Mouse (Mus musculus) neural tube, embryonic 15.5 days (tissue): ENCODE measurements around the gene Slc39a3. TPM values are rescaled to one million over a fixed set of nuclear protein-coding genes. Genes with fewer than 3 reads are reported as not detected.
"Not testable (repeated sequence)": the region's sequence is repeated elsewhere in the genome, so short reads cannot be mapped to it uniquely, and the experiment has no call there.

Source experiments
- ATAC-seq: fragments of 200-750 bp; cut with Nextera tagmentation; 2 replicates; pipeline ENCODE4 v1.8.0; 2017; ENCODE audit warnings: mild to moderate bottlenecking, moderate TSS enrichment, moderate library complexity; ENCODE audit not compliant: low FRiP score
- H3K27ac ChIP-seq: fragments of 300-500 bp; sonication (generic); replicated peaks from 2 replicates; pipeline ENCODE4 v1.5.1; 2015; ENCODE audit warnings: mild to moderate bottlenecking, inconsistent platforms
- H3K27me3 ChIP-seq: fragments of 300-500 bp; sonication (generic); replicated peaks from 2 replicates; pipeline ENCODE4 v1.6.1; 2015; ENCODE audit warnings: inconsistent platforms
- H3K36me3 ChIP-seq: fragments of 300-500 bp; sonication (generic); 2 replicates; pipeline ENCODE4 v1.6.1; 2015; ENCODE audit warnings: inconsistent platforms
- H3K4me1 ChIP-seq: fragments of 300-500 bp; sonication (generic); 2 replicates; pipeline ENCODE4 v1.6.1; 2015; ENCODE audit warnings: inconsistent platforms
- H3K4me2 ChIP-seq: fragments of 300-500 bp; sonication (generic); 2 replicates; pipeline ENCODE4 v1.6.1; 2015; ENCODE audit warnings: inconsistent platforms, mild to moderate bottlenecking, moderate library complexity
- H3K4me3 ChIP-seq: fragments of 300-500 bp; sonication (generic); replicated peaks from 2 replicates; pipeline ENCODE4 v1.5.1; 2015; ENCODE audit warnings: mild to moderate bottlenecking, inconsistent platforms
- H3K9ac ChIP-seq: fragments of 300-500 bp; sonication (generic); replicated peaks from 2 replicates; pipeline ENCODE4 v1.6.1; 2015; ENCODE audit warnings: mild to moderate bottlenecking, inconsistent platforms
- H3K9me3 ChIP-seq: fragments of 300-500 bp; sonication (generic); replicated peaks from 2 replicates; pipeline ENCODE4 v1.6.1; 2016; ENCODE audit warnings: inconsistent platforms
- WGBS: fragments of 180-500 bp; shearing (Covaris S2); methylation state at CpG from one replicate; pipeline ENCODE4 v1.1.7; 2015; ENCODE audit warnings: mixed read lengths; 5-methylcytosine and 5-hydroxymethylcytosine counted together
- polyA plus RNA-seq: library from polyadenylated mRNA; unstranded; fragments of >200 nt; fragmentation: Nextera tagmentation; extraction: Ambion mirVana; gene quantifications from 2 replicates; pipeline ENCODE4 v1.2.1, GENCODE M21; 2015

The Slc39a3 gene
- polyA plus RNA-seq = 43.9 and 47.7 TPM in 2 replicates

DNA sequence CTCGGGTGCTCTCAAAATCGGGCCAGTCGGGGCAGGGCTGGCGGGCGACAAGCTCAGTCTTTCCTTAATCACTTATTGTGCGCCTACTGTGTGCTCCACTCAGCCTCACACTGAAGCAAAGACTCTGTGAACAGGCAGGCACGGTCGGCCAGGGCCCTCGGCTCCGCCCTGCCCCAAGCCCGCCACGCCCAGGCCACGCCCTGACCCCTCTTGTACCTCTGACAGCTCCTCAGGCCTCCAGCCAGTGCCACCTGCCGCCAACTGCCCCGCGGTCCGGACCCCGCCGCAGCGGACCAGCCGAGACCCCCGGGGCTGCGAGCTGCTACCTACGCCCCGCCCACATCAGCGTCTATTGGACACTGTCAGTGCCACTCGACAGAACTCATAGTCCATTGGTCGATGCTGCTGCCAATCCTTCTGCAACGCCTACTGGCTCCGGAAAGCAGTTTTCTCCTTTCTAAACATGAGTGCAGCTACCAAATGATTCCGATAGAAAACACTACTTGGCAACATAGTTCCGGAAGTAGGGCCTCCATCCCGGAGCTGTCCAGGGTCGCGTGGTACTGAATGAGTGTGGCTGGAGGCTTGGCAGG lies at the start of gene Slc39a3:
Gene Slc39a3 (minus strand): TSS at position 439 of the 593 bp plus-strand sequence.
- H3K4me2 ChIP-seq = peak within 1 kb of the TSS; percentile 72
- H3K9me3 ChIP-seq = no peaks in the 10 kb centered on the region
- peaks cover 15% of the 10 kb centered on the region for H3K36me3 ChIP-seq
- H3K9ac ChIP-seq = peak within 1 kb of the TSS; percentile 91
- peak within 1 kb of the TSS; percentile 96 for H3K4me3 ChIP-seq
- peak; percentile 99 for ATAC-seq
- WGBS = under 1% methylated on average over 32 of the region's 35 CpGs
- peak within 1 kb of the TSS; percentile 73 for H3K27ac ChIP-seq
- H3K4me1 ChIP-seq = peaks cover 37% of the 10 kb centered on the region
- no peaks in the 10 kb centered on the region for H3K27me3 ChIP-seq

DNA sequence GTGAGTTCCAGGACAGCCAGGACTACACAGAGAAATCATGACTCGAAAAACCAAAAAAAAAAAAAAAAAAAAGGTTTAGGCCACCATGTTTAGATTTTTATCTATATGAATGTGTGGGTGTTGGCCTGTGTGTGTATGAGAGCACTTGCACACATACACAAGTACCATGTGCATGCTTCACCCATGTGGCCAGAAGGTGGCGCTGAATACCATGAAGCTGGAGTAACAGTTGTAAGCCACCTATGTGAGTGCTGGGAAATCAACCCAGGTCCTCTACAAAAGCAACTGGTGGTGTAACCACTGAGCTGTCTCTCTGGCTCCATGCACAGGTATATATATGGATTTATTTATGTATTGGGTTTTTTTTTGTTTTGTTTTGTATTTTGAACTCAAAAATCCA lies 49.8 kb upstream of the Slc39a3 start:
- no peak overlapping the region for H3K27ac ChIP-seq
- peaks cover 11% of the 10 kb centered on the region for H3K36me3 ChIP-seq
- 48% methylated on average over 2 of the region's 2 CpGs for WGBS
- no peak for ATAC-seq
- peaks cover 6% of the 10 kb centered on the region for H3K4me1 ChIP-seq
- H3K9ac ChIP-seq = no peak overlapping the region
- H3K4me3 ChIP-seq = no peak overlapping the region
- no peak overlapping the region for H3K4me2 ChIP-seq
- H3K27me3 ChIP-seq = no peaks in the 10 kb centered on the region
- no peaks in the 10 kb centered on the region for H3K9me3 ChIP-seq

DNA sequence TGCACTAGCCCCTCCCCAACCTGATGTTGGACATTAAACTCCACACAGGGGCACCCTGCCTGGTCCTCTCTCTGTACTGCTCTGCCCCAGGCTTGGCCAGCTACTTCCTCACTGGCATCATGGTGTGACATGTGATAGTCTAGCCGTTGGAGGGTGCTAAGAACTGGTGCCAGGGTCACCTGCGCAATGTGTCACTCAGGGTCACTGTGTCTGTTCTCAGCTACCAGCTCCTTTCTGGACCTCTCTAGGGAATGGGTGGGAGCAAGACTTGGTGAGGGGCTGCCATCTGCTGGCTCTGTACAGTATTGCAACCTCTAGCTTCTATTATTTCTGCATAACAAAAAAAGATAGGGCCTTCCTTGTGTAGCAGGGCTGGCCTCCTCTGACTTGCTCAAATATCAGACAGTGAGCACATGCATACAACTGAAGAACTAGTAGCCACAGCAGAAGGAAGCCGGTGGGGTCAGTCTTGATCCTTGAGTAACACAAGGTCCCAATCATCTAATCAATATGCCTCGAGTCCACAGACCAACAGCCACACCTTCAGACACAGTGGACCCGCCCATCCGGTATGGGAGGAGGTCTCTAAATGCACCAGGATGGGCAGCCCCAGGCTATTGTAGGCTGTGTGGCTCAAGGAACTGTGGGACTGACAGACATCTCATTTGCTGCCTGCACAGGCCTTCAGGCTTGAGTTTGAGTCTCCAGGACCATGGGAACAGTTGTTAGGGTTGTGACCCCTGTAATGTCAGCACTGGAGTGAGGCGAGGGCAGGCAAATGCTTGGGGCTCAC lies 45.1 kb upstream of the Slc39a3 start:
- Histone ChIP-seq H3K4me3 (no peak overlapping the region), H3K36me3 (peaks cover 58% of the 10 kb centered on the region), H3K4me2 (no peak overlapping the region), H3K9ac (no peak overlapping the region), H3K27me3 (no peaks in the 10 kb centered on the region), H3K4me1 (no peaks in the 10 kb centered on the region), H3K27ac (no peak overlapping the region), H3K9me3 (no peaks in the 10 kb centered on the region)
- ATAC-seq = peak; percentile 40
- WGBS = 85% methylated on average over 7 of the region's 7 CpGs

DNA sequence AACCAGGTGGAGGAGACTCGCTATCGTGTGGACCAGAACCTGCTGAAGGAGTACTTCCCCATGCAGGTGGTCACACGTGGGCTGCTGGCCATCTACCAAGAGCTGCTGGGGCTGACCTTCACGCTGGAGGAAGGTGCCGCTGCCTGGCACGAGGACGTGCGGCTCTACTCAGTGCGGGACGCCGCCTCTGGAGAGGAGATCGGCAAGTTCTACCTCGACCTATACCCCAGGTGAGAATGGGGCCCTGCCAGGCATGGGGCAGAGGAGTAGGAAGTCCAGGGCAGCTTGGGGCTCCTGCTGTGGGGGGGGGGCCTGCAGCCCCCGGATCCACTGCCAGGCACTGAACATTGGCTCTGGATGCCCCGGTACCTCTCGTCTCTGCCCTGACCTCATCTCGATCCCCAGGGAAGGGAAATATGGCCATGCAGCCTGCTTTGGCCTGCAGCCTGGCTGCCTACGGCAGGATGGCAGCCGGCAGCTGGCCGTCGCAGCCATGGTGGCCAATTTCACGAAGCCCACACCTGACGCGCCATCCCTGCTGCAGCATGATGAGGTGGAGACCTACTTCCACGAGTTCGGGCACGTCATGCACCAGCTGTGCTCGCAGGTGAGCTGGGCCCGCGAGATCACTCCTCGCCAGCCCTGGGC lies 42.9 kb upstream of the Slc39a3 start:
- no peaks in the 10 kb centered on the region for H3K27me3 ChIP-seq
- no peak overlapping the region for H3K9ac ChIP-seq
- no peaks in the 10 kb centered on the region for H3K4me1 ChIP-seq
- ATAC-seq = no peak
- H3K27ac ChIP-seq = no peak overlapping the region
- H3K36me3 ChIP-seq = peaks cover 65% of the 10 kb centered on the region
- WGBS = 94% methylated on average over 31 of the region's 31 CpGs
- no peak overlapping the region for H3K4me3 ChIP-seq
- H3K4me2 ChIP-seq = no peak overlapping the region
- no peaks in the 10 kb centered on the region for H3K9me3 ChIP-seq

DNA sequence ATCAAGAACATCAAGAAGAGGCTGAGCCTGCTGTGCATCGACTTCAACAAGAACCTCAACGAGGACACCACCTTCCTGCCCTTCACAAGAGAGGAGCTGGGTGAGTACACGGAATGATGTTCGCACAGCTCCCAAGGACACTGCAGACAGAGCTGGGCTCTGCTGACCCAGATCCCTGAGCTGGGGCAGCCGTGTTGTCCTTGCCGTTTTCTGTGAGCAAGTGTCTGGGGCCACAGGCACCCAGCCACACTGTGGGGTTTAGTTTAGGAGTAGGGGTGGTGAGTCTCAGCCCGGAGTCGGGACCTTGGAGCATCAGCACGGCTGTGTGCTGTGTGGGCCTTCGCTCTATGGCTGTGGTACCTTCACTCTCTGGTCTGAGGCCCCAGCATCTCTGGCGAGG lies 40.7 kb upstream of the Slc39a3 start:
- Histone ChIP-seq H3K4me2 (no peak overlapping the region), H3K9ac (no peak overlapping the region), H3K4me1 (no peaks in the 10 kb centered on the region), H3K27ac (no peak overlapping the region), H3K27me3 (no peaks in the 10 kb centered on the region), H3K4me3 (no peak overlapping the region), H3K36me3 (peaks cover 83% of the 10 kb centered on the region), H3K9me3 (no peaks in the 10 kb centered on the region)
- no peak for ATAC-seq
- 94% methylated on average over 11 of the region's 11 CpGs for WGBS

DNA sequence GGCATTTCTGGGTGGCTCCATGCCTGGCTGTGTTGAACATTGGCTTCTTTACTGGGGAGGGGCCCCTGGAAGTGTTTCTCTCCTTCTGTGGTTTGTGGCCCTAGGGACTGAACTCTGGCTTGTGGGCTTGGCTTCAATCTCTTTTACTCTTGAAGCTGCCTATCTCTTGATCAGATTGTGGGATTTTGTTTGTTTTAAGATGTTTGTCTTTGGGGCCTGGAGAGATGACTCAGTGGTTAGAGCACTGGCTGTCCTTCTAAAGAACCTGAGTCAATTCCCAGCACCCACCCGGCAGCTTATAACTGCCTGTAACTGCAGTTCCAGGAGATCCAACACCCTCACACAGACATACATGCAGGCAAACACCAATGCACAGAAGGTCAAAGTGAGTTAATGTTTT lies 39.1 kb upstream of the Slc39a3 start:
- Histone ChIP-seq H3K9ac (no peak overlapping the region), H3K27ac (no peak overlapping the region), H3K4me1 (peaks cover 10% of the 10 kb centered on the region), H3K27me3 (no peaks in the 10 kb centered on the region), H3K9me3 (no peaks in the 10 kb centered on the region), H3K4me2 (no peak overlapping the region), H3K4me3 (no peak overlapping the region), H3K36me3 (peaks cover 69% of the 10 kb centered on the region)
- WGBS = 100% methylated on average over 1 of the region's 1 CpGs
- no peak for ATAC-seq

DNA sequence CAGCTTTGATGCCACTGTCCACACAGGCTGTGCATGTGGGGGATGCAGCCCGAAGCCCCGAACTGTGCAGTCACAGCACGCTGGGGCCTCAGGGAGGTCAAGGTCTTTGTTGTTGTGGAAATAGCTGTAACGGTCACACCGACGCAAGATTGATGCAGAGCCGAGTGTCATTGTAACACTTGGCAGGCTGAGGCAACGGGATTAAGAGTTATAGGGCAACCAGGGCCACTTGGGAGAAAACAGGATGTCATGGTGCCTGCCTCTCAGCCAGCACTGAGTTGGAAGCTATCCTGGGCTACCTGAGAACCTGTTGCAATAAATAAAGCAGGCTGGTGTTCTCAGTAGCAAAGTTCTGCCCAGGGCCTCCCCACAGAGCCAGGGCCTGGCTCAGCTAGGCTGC lies 38.5 kb upstream of the Slc39a3 start:
- 52% methylated on average over 8 of the region's 8 CpGs for WGBS
- H3K4me1 ChIP-seq = peaks cover 16% of the 10 kb centered on the region
- no peak for ATAC-seq
- H3K9ac ChIP-seq = no peak overlapping the region
- H3K36me3 ChIP-seq = peaks cover 63% of the 10 kb centered on the region
- no peak overlapping the region for H3K27ac ChIP-seq
- no peak overlapping the region for H3K4me2 ChIP-seq
- H3K9me3 ChIP-seq = no peaks in the 10 kb centered on the region
- no peaks in the 10 kb centered on the region for H3K27me3 ChIP-seq
- no peak overlapping the region for H3K4me3 ChIP-seq

DNA sequence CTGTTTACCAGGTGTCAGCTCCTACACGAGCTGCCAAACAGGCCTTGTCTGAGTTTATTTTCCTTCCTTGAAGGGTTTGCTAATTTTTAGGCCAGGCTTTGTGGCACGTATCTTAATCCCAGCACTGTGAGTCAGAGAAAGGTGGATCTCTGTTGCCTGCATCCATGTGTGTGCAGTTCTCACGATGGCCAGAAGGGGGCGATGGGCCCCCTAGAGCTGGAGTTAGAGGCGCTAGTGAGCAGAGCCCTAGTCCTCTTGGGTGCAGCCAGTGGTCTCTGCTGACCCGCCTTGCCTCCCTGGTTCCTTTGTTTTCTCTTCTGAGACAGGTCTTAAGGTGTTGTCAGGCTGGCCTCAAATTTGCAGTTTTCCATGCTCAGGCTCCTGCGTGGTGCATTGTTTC lies 36.2 kb upstream of the Slc39a3 start:
- Histone ChIP-seq H3K4me3 (no peak overlapping the region), H3K4me1 (peaks cover 30% of the 10 kb centered on the region), H3K36me3 (peaks cover 40% of the 10 kb centered on the region), H3K27ac (no peak overlapping the region), H3K9ac (no peak overlapping the region), H3K4me2 (no peak overlapping the region), H3K27me3 (no peaks in the 10 kb centered on the region), H3K9me3 (no peaks in the 10 kb centered on the region)
- no peak for ATAC-seq
- 75% methylated on average over 7 of the region's 7 CpGs for whole genome bisulfite sequencing

DNA sequence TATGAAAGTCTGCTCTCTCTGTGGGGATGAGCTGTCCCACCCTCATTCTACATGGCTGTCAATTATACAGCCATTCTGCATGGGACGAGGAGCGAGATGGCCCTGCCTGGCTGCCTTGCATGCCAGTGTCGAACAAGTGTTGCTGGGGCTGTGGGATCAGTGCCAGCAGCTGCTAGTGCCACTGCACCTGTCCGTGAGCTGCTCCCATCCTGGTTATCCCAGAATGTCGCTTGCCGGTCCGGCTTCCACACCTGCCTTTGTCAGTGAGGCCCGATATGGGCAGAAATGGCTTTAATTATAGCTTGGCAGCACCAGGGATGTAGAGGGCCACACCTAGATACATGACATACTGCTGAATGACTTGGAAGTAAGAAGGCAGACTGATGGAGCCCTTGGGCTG lies 35.1 kb upstream of the Slc39a3 start:
- H3K27me3 ChIP-seq = no peaks in the 10 kb centered on the region
- peaks cover 29% of the 10 kb centered on the region for H3K36me3 ChIP-seq
- no peak overlapping the region for H3K4me3 ChIP-seq
- H3K4me2 ChIP-seq = no peak overlapping the region
- no peak overlapping the region for H3K27ac ChIP-seq
- H3K4me1 ChIP-seq = peaks cover 30% of the 10 kb centered on the region
- no peak for ATAC-seq
- H3K9ac ChIP-seq = no peak overlapping the region
- H3K9me3 ChIP-seq = no peaks in the 10 kb centered on the region
- 90% methylated on average over 8 of the region's 8 CpGs for WGBS

DNA sequence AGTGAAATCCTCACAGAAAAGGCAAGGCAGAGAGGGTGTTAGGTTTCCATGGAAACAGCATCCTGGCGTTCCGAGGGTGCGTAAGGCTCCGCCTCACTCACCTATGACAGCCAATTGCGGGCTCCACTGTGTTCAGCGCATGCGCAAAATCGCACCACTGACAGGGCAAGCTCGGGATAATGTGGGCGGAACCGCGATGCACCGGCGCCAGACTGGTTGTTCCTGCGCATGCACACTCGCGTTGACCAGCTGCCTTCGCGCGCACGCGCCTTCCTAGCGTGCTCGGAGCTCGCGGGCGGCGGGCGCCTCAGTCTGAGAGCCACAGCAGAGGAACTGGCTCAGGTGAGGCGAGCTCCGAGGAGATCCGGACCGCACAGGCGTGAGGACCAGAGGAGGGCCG lies 32.6 kb upstream of the Slc39a3 start, which contains the start of gene Thop1:
Gene Thop1 (plus strand): TSS at position 200 of the 400 bp plus-strand sequence.
- Histone ChIP-seq H3K4me3 (peak within 1 kb of the TSS; percentile 84), H3K9me3 (no peaks in the 10 kb centered on the region), H3K9ac (peak within 1 kb of the TSS; percentile 93), H3K4me2 (peak within 1 kb of the TSS; percentile 80), H3K27me3 (no peaks in the 10 kb centered on the region), H3K4me1 (peaks cover 30% of the 10 kb centered on the region), H3K27ac (peak within 1 kb of the TSS; percentile 79), H3K36me3 (peaks cover 19% of the 10 kb centered on the region)
- under 1% methylated on average over 35 of the region's 35 CpGs for WGBS
- peak; percentile 96 for ATAC-seq

DNA sequence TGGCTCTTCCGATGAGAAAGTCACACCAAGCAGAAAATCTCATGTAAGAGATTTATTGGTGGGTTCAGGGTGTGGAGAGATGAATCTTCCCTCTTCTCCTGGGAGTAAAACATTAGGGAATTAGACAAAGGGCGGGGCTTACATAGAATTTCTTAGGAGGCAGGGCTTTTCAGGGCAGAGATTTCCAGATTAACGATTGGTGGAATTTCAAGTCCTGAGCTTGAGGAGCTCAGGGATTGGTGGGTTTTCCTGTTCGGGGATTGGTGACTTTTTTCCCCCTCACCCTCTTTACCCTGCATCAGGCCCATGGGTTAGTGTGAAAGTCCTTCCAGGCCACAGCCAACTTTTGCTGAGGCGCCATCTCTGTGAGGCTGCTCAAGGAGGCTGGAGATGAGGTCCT lies 31.5 kb upstream of the Slc39a3 start:
- no peak overlapping the region for H3K4me3 ChIP-seq
- no peaks in the 10 kb centered on the region for H3K9me3 ChIP-seq
- H3K9ac ChIP-seq = no peak overlapping the region; the same call in 1 of the 2 replicates
- no peak overlapping the region for H3K4me2 ChIP-seq
- H3K27me3 ChIP-seq = no peaks in the 10 kb centered on the region
- H3K4me1 ChIP-seq = peaks cover 30% of the 10 kb centered on the region
- WGBS = 77% methylated on average over 5 of the region's 5 CpGs
- H3K36me3 ChIP-seq = peaks cover 8% of the 10 kb centered on the region
- no peak overlapping the region for H3K27ac ChIP-seq
- ATAC-seq = no peak

DNA sequence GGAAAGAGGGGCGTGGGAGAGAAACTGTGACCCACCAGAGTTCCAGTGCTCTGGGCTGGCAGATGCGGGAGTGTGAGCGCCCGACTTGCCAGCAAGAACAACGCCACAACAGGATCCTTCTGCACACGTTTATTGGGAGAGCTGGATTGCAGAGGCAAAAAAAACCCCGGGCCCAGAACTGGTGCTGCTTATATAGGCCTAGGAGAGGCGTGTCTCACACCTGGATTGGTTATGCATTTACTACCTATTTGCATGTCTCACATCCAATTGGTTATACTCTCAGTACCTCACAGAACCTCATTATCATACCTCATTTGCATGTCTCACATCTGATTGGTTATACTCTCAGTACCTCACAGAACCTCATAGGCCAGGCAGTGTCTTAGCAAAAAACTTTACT lies 27.3 kb upstream of the Slc39a3 start:
- peaks cover 11% of the 10 kb centered on the region for H3K4me1 ChIP-seq
- ATAC-seq, H3K4me3 ChIP-seq, H3K9ac ChIP-seq, H3K36me3 ChIP-seq, H3K4me2 ChIP-seq, H3K27me3 ChIP-seq, H3K9me3 ChIP-seq, H3K27ac ChIP-seq: not testable (repeated sequence)
- 91% methylated on average over 8 of the region's 8 CpGs for WGBS
